Mouse (Mus musculus) right cerebral cortex, adult 18-20 months (tissue): ENCODE data around the gene 2310022A10Rik.
A peak's percentile ranks its signal among the peaks of the same experiment; 100 is the strongest.

Experiments used
- DNase-seq: peaks from one replicate; pipeline ENCODE4 v3.0.0; 2022; ENCODE audit warnings: mixed read lengths

2310022A10Rik gene

GRCm38 (mm10) chr7:27541431-27541830, 11.6 kb upstream of the 2310022A10Rik start:
- peak; percentile 94 for DNase-seq

GRCm38 (mm10) chr7:27541922-27542321, 11.1 kb upstream of the 2310022A10Rik start:
- DNase-seq, result no peak

GRCm38 (mm10) chr7:27542392-27543033, 10.5 kb upstream of the 2310022A10Rik start:
- DNase-seq, result peak; percentile 94

- no peak for DNase-seq
These were observed 10.0 kb upstream of the 2310022A10Rik start for GRCm38 (mm10) chr7:27543065-27543464.

GRCm38 (mm10) chr7:27543851-27544250, 9.2 kb upstream of the 2310022A10Rik start:
- no peak for DNase-seq

GRCm38 (mm10) chr7:27544675-27545370, 8.2 kb upstream of the 2310022A10Rik start:
- DNase-seq, result no peak

GRCm38 (mm10) chr7:27549597-27549996, 3.4 kb upstream of the 2310022A10Rik start:
- DNase-seq, result no peak

GRCm38 (mm10) chr7:27552070-27552469, 963 bp upstream of the 2310022A10Rik start:
- no peak for DNase-seq

GRCm38 (mm10) chr7:27560291-27560887, 7.4 kb downstream of the 2310022A10Rik start:
- DNase-seq, result no peak

GRCm38 (mm10) chr7:27560978-27561377, 7.9 kb downstream of the 2310022A10Rik start:
- no peak for DNase-seq

GRCm38 (mm10) chr7:27569580-27570224, 16.7 kb downstream of the 2310022A10Rik start:
- DNase-seq, result no peak

GRCm38 (mm10) chr7:27572133-27572532, 19.1 kb downstream of the 2310022A10Rik start:
- no peak for DNase-seq

- DNase-seq, result no peak
These were observed 21.3 kb downstream of the 2310022A10Rik start for GRCm38 (mm10) chr7:27574124-27574880.

- DNase-seq, result peak; percentile 38
These were observed 23.9 kb downstream of the 2310022A10Rik start for GRCm38 (mm10) chr7:27576914-27577313.

GRCm38 (mm10) chr7:27577589-27577988, 24.6 kb downstream of the 2310022A10Rik start:
- DNase-seq, result no peak

- DNase-seq, result no peak
These were observed 25.4 kb downstream of the 2310022A10Rik start for GRCm38 (mm10) chr7:27578465-27578864.

GRCm38 (mm10) chr7:27580380-27581174, 27.5 kb downstream of the 2310022A10Rik start:
- no peak for DNase-seq

GRCm38 (mm10) chr7:27586861-27587260, 33.8 kb downstream of the 2310022A10Rik start:
- no peak for DNase-seq

GRCm38 (mm10) chr7:27587741-27588140, 34.7 kb downstream of the 2310022A10Rik start:
- no peak for DNase-seq

- DNase-seq, result no peak
These were observed 37.1 kb downstream of the 2310022A10Rik start for GRCm38 (mm10) chr7:27590088-27590487.

- DNase-seq, result no peak
These were observed 37.7 kb downstream of the 2310022A10Rik start for GRCm38 (mm10) chr7:27590566-27591213.
